Mouse (Mus musculus) adrenal gland, adult 2 months (tissue): ENCODE results near the gene Nuak1. TPM values are rescaled to one million over a fixed set of nuclear protein-coding genes. Genes with fewer than 3 reads are reported as not detected.

Source experiments
- DNase-seq: peaks from one replicate; pipeline ENCODE4 v3.0.0; 2021
- polyA plus RNA-seq: library from polyadenylated mRNA; depleted of rRNA; stranded (reverse); fragments of >200 nt; gene quantifications from 2 replicates; pipeline ENCODE4 v1.2.3, GENCODE M21; 2012
- total RNA-seq, 2 experiments: library from RNA; stranded (reverse); gene quantifications; 2 replicates each; pipeline ENCODE4 v1.2.3; 2021

Nuak1 gene
- total and polyA plus RNA-seq, 3 experiments = 4.4 to 12.2 (median 6.6) TPM

DNA sequence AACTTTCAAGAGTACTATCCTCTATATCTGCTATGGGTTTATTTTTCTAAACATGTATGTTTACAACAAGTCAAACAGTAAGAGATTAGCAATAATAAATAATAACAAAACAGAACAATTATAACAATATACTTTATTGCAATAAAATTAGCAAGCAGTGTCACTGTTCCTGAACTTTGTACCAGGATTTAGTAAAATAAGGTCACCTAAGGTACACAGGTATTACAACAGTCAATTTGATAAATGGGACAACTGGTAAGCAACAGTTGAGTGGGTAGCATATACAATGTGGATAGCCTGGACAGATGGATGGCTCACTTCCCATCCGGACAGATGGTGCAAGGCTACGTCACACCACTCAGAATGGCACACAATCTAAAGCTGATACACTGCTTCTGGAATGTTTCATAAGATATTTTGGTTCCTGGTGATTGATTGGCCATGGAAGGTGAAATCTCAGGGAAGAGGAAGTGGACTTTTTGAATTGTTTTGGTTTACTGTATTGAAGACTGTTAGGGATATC lies 59.1 kb downstream of the Nuak1 start:
- DNase-seq = no peak

DNA sequence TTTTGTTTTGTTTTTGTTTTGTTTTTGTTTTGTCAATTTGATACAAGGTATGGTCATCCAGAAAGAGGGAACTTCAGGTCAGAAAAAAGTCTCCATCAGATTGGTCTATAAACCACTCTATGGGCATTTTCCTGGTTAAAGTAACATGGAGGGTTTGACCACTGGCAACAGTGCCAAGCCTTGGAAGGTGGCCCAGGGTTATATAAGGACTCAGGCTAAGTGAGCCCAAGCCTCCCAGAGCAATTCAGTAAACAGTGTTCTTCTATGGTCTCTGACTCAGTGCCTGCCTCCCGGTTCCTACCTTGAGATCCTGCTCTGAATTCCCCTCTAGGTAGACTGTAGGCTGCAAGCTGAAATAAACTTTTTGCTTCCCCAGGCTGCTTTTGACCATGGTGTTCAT lies 61.0 kb downstream of the Nuak1 start:
- DNase-seq = no peak

DNA sequence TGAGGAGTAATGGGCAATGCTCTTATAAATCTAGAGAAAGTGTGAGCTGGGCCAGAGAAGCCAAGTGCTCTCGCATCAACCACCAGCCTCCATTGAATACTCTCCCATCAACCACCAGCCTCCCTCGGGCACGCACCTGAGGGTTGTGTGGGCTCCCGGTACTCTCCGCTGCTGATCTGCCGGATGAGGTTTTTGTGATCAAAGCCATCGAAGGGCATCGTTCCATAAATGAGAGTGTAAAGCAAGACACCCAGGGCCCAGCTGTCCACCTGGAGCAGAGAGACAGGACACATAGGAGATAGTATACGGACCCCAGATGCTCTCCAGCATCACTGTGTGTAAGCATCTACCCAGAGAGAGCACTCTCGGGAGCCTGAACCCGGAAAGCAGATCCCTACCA lies 62.4 kb downstream of the Nuak1 start:
- DNase-seq = no peak

DNA sequence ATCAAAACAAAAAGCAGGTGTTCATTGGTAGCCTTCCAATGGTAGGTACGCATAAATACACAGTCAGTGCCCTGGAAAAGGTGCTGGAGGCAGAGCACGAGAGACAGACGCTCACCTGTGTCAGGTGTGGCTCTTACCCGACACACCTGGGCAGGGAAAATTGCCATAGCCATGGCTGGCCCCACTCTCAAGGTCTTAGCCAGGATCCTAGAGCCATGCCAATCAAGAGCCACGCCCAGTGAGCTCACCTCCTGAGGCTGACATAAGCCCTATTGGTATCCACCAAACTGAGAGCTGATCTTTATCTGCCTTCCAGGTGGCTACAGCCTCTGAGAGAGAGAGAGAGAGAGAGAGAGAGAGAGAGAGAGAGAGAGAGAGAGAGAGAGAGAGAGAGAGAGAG lies 64.1 kb downstream of the Nuak1 start:
- DNase-seq = no peak

DNA sequence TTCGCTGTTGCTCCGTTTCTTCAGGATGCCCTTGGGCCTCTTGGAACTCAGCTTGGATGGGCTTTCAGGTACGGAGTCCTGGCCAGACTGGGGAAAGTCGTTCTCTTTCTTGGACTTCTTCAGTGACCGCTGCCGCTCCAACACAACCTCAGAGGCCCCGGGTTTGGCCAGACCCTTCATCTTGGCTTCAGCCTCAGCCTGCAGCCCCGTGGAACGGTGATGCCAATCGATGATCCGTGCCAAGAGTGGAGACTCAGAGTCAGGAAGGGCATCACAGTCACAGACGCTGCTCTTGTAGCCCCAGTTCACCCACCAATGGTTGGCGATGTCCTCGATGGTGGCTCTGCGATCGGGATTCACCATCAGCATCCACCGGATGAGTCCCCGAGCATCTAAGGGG lies 65.4 kb downstream of the Nuak1 start:
- DNase-seq = no peak

DNA sequence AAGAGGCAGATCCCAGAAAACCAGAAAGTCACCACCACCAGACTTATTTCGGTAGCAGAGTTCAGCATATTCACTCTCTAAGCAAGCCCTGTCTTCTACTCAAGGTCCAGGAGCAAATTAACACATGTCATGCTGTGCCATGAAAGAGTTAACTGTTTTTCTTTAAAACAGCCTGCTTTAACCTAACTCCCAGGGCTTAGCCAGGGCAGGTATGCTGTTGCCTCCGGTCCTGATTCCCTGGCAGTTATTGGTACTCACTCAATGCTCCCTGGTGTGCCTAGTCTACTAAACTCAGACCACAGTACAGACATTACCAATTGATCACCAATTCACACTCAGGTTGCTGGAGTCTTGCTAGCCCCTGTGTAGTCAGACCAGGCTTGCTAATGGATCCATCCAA lies 66.9 kb downstream of the Nuak1 start:
- no peak for DNase-seq

DNA sequence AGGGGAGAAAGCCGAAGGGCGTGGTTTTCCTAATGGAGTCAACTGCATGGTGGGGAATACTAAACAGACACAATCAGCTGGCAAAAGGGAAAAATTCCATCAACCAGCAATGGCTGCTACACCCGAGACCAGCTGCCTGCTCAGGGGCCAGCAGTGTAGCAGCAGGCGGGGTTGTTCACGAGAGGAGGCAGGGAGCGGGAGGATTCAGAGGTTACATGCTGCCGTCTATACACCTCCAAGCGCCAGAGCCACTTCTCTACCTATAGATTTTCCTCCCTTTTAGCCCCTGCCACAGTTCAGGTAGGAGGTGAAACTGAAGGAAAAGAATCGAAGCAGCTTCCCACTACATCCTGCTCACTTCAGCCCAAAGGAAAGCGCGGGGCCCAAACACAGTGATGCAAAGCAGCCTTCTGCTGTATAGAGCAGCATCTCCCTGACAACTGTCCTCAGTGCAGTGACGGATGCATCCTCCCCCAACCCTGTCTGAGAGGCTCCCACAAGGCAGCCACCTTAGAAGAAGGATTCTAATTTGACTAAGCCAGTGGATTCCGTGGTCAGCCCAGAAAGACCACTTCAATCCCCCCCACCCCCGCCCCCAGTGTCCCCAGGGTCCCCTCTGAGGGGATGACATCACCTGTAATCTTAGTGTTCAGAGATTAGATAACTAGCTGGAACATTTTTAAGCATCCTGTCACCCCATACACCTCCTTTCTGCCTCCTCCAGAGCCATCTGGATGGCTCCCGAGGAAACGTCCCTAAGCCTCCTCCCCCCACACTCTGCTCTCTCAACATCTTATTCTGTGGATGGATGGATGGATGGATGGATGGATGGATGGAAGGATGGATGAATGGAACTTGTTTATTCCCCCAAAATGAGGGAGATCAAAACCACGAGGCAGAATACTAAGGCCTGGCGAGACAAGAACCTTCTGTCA lies 68.0 kb downstream of the Nuak1 start:
- no peak for DNase-seq

DNA sequence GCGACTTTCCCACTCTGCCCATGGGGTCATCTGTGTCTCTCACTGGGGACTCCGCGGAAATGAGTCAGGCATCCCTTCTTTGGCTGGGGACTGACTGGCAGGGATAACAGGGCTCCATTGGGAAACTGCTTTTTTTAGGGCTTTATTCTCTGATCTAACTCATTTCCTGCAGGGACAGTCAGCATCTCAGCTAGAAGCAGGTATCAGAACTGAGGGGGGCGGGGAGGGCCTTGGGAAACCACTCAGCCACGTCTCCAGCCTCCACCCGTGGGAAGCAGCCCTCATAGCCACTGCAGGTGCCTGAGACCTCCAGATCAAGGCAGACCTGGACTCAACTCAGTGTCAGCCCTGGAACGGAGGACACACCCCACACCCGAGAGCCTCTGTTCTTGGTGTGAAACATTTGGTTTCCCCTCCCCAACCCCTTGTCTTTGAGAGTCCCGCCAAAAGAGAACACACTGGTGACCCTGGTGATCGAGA lies 68.7 kb downstream of the Nuak1 start:
- no peak for DNase-seq

DNA sequence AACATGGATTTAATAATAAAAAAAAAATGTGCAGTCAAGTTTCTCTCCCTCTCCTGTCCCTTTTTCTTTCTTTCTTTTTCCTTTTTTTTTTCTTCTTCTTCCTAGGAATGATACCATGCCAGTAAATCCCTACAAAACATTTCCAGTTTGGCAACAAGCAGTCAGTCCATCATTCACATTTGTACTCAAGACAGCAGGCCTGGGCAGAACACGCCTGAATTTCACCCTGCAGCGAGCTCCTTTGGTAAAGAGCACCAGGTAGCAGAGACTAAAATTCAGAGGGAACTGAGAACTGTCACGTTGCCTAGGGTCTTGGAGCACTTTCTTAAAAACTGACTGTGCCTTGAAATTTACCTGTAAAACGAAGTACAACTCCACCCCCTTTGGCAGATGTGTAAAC lies 69.2 kb downstream of the Nuak1 start:
- no peak for DNase-seq

DNA sequence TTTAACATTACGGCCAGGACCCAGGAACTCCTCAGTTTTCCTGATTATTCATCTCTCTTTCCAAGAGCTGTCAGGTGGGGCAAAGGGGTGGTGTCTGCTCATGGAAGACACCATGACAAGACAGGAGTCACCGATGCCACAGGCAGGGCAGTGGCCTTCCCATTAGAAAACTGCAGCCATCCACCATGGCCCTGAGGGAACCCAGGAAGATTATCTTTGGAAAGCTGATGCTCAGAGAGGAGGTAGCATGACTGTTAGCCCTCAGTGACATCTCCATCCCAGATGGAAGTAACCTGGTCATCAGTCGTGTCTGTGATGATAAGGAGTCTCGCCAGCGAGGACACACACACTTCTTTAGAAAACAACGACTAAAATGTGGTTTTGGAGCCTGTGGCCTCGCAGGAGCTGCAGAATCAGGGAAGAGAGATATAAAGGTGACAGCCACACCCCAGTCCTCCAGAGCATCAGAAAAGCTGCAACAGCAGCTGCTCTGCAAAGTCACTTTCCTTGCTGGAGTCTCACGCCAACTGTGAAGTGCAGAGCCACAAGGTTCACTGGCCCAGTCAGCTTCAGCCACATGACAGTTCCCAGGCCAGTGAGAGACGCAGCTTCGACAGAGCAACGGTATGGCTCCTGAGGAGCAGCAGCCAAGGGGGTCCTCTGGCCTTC lies 70.6 kb downstream of the Nuak1 start:
- no peak for DNase-seq

DNA sequence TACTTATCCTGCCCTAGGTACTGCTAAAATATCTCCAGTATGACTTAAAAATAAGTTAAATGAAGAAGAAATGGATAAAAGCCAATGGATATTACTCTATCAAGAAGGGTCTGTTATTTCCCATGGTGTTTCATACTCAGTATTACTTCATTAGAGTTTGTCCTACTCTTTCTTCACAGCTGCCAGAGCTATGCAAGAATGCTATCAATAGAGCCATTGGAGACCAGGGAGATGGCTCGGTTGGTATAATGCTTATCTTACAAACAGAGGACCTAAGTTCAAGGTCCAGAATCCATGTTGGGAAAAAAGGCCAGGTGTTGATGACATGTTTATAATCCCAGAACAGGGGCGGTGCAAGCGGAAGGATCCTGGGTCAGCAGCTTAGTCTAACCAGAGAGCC lies 72.2 kb downstream of the Nuak1 start:
- DNase-seq = no peak

DNA sequence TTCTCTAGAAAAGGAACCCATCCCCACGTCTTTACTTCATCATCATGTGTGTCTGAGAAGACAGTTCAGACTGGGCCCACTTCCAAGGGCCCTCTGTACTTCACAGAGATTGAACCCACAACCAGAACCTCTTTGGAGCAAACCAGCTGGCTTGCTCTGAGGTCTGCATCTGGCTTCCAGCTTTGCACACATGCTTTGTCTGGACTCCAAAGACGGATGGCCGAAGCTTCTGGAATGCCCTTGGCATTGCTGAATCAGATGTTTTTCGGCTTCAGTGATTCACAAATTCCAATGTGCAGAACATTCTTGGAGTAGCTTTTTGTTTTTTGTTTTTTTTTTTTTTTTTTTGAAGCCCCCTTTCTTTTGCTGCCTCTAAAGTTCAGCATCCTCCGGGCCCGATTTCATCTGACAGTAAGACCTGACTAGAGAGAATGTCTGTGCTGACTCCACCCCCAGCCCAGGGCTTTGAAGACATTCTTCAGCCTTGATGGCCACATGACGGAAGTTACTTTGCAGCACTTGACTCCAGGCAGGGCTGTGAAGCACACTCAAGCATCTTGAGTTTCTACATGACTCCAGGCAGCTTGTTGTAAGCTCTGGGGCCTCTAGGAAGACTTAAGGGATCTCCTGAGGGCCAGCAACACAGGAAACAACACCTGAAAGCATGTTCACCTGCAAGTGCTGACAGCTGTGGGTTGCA lies 75.1 kb downstream of the Nuak1 start:
- peak; percentile 67 for DNase-seq

DNA sequence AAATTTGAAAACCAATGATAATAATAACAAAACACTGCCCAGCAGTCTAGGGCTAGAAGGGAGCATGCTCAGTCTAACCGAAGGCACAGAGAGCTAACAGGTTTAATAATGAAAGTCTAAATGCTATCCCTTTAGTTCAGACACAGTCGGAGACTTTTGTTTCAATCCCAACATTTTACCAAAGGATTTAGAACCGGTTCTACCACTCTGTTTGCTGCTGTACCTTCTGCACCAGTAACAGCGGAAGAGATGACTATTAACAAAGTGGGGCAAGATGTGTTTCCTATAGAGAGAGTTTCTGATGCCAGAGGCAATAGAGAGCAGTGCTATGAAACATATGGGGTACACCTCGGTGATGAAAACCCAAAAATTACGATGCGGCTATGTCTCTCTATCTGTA lies 76.6 kb downstream of the Nuak1 start:
- DNase-seq = no peak

DNA sequence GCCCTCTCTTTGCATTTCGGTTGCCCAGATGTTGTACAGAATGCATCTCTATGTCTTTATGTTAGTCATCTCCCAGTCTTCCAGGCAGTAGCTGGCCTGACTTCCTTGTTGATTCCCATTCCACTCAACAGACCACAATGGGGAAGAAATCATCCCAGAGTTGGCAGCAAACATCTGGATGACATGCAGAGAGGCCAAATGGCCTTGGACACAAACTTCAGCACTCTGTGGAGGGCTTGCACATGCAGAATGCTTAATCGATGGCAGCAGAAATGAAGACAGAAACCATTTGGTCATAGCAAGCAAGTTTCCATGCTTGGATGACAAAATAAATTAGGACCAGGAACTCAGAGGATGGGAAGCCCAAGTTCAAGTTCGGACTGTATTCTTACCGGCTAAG lies 79.4 kb downstream of the Nuak1 start:
- DNase-seq = no peak

DNA sequence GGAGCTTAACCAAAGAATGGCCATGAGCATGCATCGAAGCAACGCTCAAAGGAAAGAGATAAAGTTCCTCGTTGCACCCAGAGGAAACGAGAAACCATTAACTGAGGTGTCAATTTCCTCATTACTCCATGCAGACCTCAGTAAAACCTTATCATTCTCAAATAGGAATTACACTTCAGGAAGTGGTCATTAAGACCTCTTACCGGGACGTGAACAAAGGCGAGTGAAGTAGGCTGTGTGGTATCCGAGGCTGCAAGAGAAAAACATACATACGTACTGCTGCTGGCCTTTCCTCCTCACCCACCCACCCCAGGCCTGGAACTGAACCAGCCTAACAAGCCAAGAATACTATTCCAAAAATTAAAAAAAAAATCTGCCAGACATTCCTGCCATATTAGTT lies 80.0 kb downstream of the Nuak1 start:
- no peak for DNase-seq

DNA sequence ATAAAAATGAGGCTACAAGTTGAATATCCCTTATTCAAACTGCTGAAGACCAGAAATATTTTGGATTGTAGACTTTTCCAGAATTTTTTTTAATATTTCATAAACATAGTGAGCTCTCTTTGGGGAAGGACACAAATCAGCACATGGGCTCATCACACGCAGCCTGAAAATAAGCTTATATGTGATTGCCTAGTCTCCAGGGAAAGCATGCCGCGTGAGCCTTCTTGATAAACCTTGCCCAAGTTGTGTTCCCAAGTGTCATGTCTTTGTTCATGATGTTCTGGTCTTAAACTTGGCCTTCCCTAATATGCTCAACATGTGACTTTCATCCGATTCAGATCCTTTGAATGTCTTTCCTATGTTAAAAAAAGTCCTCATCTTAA lies 81.7 kb downstream of the Nuak1 start:
- no peak for DNase-seq

DNA sequence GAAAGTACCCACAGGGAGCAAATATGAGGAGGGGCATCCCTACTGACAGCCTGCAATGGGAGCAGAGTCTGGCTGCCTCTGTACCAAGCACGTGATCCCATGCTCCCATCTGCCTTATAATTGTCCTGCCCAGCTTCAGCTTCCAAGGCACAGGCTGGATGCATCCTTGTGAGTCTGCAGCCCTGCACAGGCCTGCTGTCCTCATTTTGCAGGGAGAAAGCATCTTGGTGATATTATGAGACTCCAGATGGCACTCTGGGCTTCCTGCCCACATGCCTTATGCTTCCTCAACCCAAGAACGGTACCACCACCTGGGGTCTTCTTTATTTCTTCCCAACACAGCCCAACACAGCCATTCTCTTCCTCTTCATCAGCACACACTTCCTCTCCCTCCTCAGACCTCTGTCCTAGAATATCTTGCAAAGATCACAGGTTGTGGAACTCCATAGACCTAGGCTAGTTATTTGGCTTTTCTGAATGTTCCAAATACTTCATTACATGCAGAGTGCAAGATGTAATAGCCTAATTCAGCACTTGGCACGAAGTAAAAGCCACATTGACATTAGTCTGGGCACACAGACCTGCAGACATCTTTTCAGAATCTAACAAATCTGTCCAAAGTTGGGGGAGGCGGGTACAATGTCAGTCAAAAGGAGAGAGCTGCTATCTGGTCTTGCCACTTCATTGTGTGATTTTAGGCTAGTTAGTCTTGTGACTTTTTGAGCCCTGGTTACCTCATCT lies 82.2 kb downstream of the Nuak1 start:
- DNase-seq = no peak

DNA sequence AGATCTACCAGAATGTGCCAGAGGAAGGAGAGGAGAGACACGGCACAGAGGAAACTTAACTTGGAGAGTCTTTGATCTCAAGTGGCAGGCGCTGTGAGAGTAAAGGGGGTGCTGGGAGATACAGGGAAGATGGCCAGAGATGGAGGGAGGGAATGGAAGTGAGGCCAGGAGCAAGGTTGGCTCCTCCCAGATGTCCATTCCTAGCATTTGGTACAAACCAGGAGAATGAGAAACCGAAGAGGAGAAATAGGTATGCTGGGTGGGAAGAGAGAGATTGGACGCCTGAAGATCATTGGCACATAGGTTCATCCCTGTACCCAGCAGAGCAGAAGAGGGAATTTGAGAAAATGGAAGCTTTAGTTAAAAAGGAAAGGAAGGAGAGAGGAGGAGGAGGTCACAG lies 82.8 kb downstream of the Nuak1 start:
- DNase-seq = no peak

DNA sequence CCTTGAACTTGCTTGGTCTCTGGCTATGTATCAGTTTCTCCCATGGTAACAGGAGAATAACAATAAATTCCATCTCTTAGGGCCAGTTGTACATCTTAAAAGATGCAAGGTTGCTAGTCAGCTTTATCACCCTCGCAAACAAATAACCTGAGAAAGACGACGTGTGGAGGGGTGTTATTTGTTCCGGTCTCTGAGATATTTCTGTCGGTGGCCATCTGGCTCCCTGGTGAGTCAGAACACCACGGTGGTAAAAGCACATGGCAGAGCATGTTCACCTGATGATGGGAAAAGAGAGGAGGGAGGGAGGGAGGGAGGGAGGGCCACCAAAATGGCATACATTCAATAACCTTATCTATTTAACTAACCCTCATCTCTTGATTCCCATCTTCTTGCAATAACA lies 86.1 kb downstream of the Nuak1 start:
- DNase-seq = no peak

DNA sequence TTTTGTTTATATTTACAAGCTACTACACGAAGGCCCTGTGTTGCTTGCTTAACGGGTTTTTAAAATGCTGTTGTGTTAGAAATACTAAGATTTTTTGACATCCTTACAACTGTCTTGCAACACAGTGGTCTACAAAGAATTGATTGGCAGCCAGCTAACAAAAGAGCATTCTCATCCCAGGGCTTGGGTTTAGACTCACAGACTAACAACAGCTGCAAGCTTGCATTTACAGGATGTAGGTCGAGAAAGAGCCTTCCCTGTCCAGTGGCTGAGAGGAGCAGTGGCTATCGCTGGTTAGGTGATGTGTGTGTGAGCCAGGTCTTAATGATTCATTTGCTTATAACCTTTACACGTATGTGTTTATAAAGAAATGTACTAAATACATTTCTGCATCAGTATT lies 94.7 kb downstream of the Nuak1 start:
- DNase-seq = no peak

DNA sequence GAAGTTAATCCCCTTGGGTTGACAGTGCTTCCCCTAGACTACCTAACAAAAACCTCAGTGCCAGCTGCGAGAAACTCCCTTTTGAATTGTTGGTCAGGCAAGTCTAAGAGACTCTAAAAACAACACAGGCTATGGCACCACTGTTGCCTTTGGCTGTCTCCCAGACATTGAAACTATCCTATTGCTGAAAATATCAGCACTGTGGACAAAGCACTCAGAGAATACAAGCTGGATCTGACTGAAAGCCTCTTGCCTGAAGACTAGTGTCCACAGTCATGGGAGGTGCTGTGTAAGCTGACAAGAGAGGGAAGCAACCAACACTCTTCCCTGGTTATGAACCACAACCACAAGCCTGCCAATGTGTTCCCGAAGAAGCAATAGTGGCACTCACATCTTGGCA lies 96.9 kb downstream of the Nuak1 start:
- no peak for DNase-seq

DNA sequence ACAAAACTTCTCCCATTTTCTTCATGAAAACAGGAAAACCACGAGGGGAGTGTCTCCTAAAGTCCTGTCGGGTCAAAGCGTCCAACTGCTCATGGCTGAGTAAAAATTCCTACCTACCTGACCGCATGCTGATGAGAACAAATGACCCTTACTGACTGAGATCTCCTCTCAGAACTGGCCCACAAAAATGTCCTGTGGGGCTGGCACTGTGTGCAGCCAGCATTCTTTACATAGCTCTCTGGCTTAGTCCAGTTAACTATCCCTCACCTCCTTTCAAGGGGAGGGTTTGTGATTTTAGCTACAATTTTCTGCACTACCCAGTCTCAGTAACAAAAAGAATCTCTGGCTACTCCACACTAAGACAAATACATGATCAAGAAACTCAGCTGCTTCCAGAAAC lies 100.9 kb downstream of the Nuak1 start:
- DNase-seq = no peak
